Mouse (Mus musculus): Measurements from ENCODE around the gene H1foo.

H1foo gene

GRCm38 (mm10) chr6:115986472-115987095 is 41.8 kb downstream of the H1foo start:
- no peak for DNase-seq (ENCODE audit: low spot score)

GRCm38 (mm10) chr6:115987096-115987747 is 42.5 kb downstream of the H1foo start:
- no peak for DNase-seq (ENCODE audit: low spot score)

GRCm38 (mm10) chr6:115989032-115989431 is 44.3 kb downstream of the H1foo start:
- DNase-seq (ENCODE audit: low spot score) = no peak

- DNase-seq (ENCODE audit: low spot score) = no peak
These were observed 44.9 kb downstream of the H1foo start for GRCm38 (mm10) chr6:115989607-115990006.

- no peak for DNase-seq (ENCODE audit: low spot score)
These were observed 45.3 kb downstream of the H1foo start for GRCm38 (mm10) chr6:115990056-115990455.

GRCm38 (mm10) chr6:115990479-115990878 is 45.7 kb downstream of the H1foo start:
- no peak for DNase-seq (ENCODE audit: low spot score)

- peak; percentile 79 for DNase-seq (ENCODE audit: low spot score)
These were observed 46.6 kb downstream of the H1foo start for GRCm38 (mm10) chr6:115991108-115991880.

GRCm38 (mm10) chr6:115991881-115992620 is 47.3 kb downstream of the H1foo start:
- no peak for DNase-seq (ENCODE audit: low spot score)

GRCm38 (mm10) chr6:115992981-115993380 is 48.2 kb downstream of the H1foo start:
- DNase-seq (ENCODE audit: low spot score) = no peak

GRCm38 (mm10) chr6:115993463-115994145 is 48.9 kb downstream of the H1foo start:
- peak; percentile 43 for DNase-seq (ENCODE audit: low spot score)

- no peak for DNase-seq (ENCODE audit: low spot score)
These were observed 49.6 kb downstream of the H1foo start for GRCm38 (mm10) chr6:115994146-115994876.

- DNase-seq (ENCODE audit: low spot score) = peak; percentile 91
These were observed 50.3 kb downstream of the H1foo start, which contains the start of gene Plxnd1 for GRCm38 (mm10) chr6:115994877-115995520. Gene Plxnd1, minus strand, starts transcription at chr6:115995005.

- DNase-seq (ENCODE audit: low spot score) = no peak
These were observed 50.8 kb downstream of the H1foo start for GRCm38 (mm10) chr6:115995531-115995941.

GRCm38 (mm10) chr6:115996171-115996851 is 51.6 kb downstream of the H1foo start:
- no peak for DNase-seq (ENCODE audit: low spot score)

- DNase-seq (ENCODE audit: low spot score) = no peak
These were observed 53.1 kb downstream of the H1foo start for GRCm38 (mm10) chr6:115997726-115998311.

- no peak for DNase-seq (ENCODE audit: low spot score)
These were observed 54.0 kb downstream of the H1foo start for GRCm38 (mm10) chr6:115998758-115999157.

GRCm38 (mm10) chr6:115999227-115999626 is 54.5 kb downstream of the H1foo start:
- no peak for DNase-seq (ENCODE audit: low spot score)

All from retina, embryonic 14.5 days (tissue).